Mouse (Mus musculus) retina, postnatal 7 days (tissue): Measurements from ENCODE around the gene Mbd3l1.

Experiments used
- DNase-seq: peaks from one replicate; pipeline ENCODE4 v3.0.0-alpha.2; 2012; ENCODE audit warnings: low read depth, low spot score

Gene Mbd3l1

GRCm38 (mm10) chr9:18478168-18478567, at the start of gene Mbd3l1, which contains the start of gene Zfp558:
Gene Mbd3l1, plus strand, starts transcription at chr9:18478359.
Gene Zfp558, minus strand, starts transcription at chr9:18478268.
- no peak for DNase-seq

DNA sequence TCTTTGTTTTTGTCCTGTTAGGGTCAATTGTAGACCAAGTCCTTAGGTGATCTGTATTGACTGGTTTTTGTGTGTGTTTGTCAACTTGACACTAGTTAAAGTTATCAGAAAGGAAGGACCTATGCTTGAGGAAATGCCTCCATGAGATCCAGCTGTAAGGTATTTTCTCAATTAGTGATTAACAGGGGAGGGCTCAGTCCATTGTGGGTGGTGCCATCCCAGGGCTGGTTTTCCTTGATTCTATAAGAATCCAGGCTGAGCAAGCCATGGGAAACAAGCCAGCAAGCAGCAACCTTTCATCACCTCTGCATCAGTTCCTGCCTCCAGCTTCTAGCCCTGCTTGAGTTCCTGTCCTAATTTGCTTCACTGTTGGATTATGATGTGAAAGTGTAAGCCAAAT, 47.8 kb upstream of the Mbd3l1 start, which contains the start of gene Mbd3l2:
Gene Mbd3l2 (plus strand): TSS at position 301 of the 400 bp plus-strand sequence.
- DNase-seq: no peak

DNA sequence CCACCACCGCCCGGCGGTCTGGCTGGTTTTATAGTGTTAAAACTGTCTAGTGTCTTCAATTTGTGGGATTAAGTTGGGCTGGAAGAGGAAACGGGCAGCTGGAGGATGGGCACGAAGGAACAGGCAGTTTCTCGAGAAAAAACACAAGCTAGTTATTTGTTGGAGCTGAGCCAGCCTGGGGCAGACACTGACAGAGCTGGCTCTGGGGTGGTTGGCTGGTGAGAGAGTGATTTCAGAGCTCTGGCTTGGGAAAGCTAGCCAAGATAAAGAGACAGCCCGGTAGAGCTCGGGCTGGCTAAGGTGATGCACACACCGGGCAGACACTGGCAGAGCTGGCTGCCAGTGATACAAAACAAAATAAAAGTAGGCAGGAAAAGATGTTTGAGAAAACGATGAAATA, 46.5 kb upstream of the Mbd3l1 start:
- DNase-seq: no peak

DNA sequence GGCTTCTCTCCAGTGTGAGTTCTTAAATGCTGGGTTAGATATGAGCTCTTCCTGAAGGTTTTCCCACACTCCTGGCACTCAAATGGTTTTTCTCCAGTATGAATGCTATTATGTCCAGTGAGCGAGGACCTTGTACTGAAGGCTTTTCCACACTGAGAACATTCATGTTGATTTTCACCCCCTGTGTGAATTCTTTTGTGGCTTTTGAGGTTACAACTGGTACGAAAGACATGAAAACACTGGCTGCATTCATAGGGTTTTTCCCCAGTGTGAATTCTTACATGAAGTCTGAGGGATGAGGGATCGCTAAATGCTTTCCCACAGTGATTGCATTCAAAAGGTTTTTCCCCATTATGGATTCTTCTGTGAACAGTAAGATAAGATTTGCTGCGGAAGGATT, 21.6 kb upstream of the Mbd3l1 start:
- DNase-seq: no peak

- no peak for DNase-seq
Measured at GRCm38 (mm10) chr9:18467350-18467749, 10.8 kb upstream of the Mbd3l1 start.

GRCm38 (mm10) chr9:18468005-18468404, 10.2 kb upstream of the Mbd3l1 start:
- DNase-seq: no peak

DNA sequence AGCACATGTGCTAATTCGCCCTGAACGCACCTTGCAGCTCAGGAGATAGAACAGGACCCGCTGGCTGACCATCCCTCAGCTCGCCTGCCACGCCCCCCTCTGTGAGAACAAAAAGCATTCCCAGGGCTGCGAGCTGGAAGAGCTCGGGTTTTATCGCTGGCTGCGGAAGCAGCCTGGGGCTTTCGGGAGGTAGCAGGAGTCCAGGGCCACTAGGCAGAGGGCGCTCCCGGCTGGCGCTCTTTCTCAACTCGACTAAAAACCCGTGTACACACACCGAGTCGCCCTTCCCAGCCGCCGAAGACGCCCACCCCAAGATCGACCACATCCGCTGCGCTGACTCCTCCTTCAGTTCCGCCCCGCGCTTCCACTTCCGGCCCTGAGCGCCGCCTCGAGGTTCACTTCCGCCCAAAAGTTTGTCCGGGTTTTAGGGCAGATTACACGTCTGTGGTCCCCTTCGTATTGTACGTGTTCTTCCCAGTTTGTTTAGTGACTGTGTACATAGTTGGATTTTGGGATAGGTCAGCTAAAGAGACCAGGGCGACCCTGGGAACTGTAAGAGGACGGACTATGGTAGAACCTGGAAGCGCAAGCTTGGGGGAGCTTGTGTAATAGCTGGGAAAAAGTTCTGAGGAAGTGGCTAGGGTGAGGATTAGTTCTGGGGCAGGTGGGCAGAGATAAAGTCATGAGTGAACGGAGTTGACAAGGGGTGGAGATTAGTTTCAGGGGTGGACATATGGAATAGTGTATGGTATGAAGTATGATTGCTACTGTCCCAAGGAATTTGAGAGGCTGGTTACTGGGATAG, 4.6 kb upstream of the Mbd3l1 start:
- DNase-seq: peak; percentile 59

DNA sequence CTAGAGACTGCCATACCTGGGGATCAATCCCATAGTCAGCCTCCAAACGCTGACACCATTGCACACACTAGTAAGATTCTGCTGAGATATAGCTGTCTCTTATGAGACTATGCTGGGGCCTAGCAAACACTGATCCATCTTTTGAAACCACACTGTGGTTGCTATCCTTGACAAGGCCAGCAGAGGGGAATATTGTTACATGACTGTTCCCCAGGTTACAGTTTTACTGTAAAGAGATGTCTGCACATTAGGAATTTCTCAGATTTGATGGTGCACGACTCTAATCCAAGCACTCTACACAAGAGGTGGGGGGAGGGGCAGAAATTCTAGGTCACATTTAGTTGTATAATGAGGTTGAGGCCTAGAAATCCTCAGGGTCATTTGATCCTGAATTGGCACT, 29.9 kb downstream of the Mbd3l1 start:
- no peak for DNase-seq
